Mouse (Mus musculus) testis, adult 2 months (tissue): ENCODE measurements around the gene Guk1. TPM values are rescaled to one million over a fixed set of nuclear protein-coding genes. Genes with fewer than 3 reads are reported as not detected.

Experiments
- H3K27ac ChIP-seq: fragments of 200-500 bp; 2 replicates; pipeline ENCODE4 v1.5.1; 2012; ENCODE audit warnings: low read depth, low read length; ENCODE audit not compliant: control insufficient read depth, insufficient read depth
- H3K27me3 ChIP-seq: fragments of 200-500 bp; 2 replicates; pipeline ENCODE4 v1.6.1; 2012; ENCODE audit warnings: mild to moderate bottlenecking, low read length, moderate library complexity; ENCODE audit not compliant: control insufficient read depth, insufficient read depth
- H3K36me3 ChIP-seq: fragments of 200-500 bp; 2 replicates; pipeline ENCODE4 v1.6.1; 2012; ENCODE audit warnings: mild to moderate bottlenecking, low read length; ENCODE audit not compliant: control insufficient read depth, insufficient read depth
- H3K4me1 ChIP-seq: fragments of 200-500 bp; 2 replicates; pipeline ENCODE4 v1.6.1; 2012; ENCODE audit warnings: low read length; ENCODE audit not compliant: control insufficient read depth, insufficient read depth
- H3K4me3 ChIP-seq: fragments of 200-500 bp; 2 replicates; pipeline ENCODE4 v1.5.1; 2012; ENCODE audit warnings: low read depth, mild to moderate bottlenecking, low read length, moderate library complexity, mixed read lengths; ENCODE audit not compliant: control insufficient read depth
- CTCF ChIP-seq: fragments of 200-500 bp; IDR thresholded peaks from 2 replicates; pipeline ENCODE4 v1.5.1; 2012; ENCODE audit warnings: low read depth, mild to moderate bottlenecking, inconsistent platforms, low read length, moderate library complexity; ENCODE audit not compliant: control insufficient read depth, insufficient read depth, insufficient replicate concordance
- POLR2A ChIP-seq: fragments of 200-500 bp; IDR thresholded peaks from 2 replicates; pipeline ENCODE4 v1.6.1; 2012; ENCODE audit warnings: low read depth, mild to moderate bottlenecking, inconsistent platforms, low read length, moderate library complexity; ENCODE audit not compliant: control insufficient read depth
- polyA plus RNA-seq: library from polyadenylated mRNA; depleted of rRNA; stranded (reverse); fragments of >200 nt; gene quantifications from 2 replicates; pipeline ENCODE4 v1.2.3, GENCODE M21; 2012; rRNA removed

The Guk1 gene
- polyA plus RNA-seq, 1 experiment: 168 TPM

DNA sequence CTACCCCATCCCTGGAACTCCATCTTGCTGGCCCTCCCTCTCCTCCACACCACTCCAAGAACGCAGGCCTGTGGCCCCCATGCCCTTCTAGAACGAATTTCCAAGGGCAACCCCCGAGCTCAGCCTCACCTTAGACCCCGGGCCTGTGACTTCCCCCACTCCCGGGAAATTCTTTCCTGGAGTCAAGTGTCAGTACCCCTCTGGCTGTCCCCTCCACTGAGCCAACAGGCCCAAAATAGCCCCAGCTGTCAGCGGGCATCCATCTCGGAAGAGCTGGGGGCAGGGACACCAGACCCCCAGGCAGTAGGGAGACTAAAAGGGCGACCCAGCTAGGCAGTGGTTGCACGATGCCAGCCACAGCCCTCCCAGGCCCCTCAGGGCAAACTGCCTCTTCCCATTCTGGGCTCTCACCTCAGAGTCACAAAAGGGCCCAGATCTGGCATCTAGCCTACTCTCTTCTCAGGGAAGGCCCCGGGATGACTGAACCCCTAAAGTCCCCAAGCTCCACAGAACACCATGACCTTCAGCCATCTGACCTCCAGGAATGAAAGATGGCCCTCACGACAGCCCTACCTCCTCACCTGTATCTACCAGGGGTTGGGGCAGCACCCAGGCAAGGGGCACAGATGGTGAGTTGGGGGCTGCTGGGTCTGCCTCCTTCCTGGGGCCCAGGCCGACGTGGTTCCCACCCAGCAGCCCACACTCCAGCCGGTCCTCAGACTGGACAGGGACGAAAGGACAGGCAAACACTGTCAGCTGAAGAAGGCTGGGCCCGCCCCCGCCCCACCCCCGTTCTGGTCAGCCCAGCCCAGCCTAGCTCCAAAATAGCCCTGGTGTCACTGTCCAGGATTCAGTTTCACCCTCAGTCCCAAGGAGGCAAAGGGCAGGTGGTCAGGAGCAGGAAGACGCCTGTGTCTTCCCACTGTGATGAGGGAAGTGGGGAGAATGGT lies 53.2 kb downstream of the Guk1 start:
- no peak overlapping the region for H3K4me3 ChIP-seq
- H3K4me1 ChIP-seq: peaks cover 18% of the 10 kb centered on the region
- TF ChIP-seq POLR2A: no peak
- TF ChIP-seq CTCF: no peak
- H3K27ac ChIP-seq: no peak overlapping the region
- H3K27me3 ChIP-seq: no peaks in the 10 kb centered on the region
- no peaks in the 10 kb centered on the region for H3K36me3 ChIP-seq

DNA sequence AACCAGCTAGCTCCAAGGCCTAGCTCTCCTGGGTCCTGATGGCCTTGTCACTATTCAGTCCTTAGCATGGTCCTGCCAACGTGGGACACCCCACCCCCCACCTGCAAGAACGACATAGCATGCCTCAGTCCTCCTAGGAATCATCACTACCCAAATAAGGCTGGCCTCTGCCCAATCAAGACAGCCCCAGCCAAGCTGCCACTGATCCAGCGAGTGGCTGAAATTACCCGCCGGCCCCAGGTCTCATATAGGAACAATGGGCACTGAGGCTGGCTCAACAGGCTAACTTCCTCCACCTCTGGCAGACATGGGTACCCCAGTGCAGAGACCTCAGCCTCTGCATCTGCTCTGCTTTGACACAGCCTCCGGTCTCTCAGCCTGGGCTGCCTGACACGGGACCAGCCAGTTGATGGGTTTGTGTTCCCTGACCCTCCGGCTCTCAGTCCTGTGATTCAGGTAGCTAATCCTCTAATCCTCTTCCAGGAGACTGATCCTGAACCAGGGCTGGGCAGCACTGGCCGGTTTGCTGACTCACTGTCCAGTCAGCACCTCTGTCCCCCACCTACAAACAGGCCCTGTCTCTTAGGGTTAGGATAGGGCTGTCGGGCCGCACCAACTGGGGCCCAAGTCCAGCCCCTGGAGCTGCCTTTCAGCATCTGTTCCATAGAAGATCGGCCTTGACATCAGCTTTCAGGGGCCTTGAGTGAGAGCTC lies 54.9 kb downstream of the Guk1 start:
- H3K4me1 ChIP-seq: peaks cover 18% of the 10 kb centered on the region
- H3K4me3 ChIP-seq: no peak overlapping the region
- no peak for TF ChIP-seq CTCF
- no peak for TF ChIP-seq POLR2A
- H3K27ac ChIP-seq: no peak overlapping the region
- no peaks in the 10 kb centered on the region for H3K27me3 ChIP-seq
- no peaks in the 10 kb centered on the region for H3K36me3 ChIP-seq

DNA sequence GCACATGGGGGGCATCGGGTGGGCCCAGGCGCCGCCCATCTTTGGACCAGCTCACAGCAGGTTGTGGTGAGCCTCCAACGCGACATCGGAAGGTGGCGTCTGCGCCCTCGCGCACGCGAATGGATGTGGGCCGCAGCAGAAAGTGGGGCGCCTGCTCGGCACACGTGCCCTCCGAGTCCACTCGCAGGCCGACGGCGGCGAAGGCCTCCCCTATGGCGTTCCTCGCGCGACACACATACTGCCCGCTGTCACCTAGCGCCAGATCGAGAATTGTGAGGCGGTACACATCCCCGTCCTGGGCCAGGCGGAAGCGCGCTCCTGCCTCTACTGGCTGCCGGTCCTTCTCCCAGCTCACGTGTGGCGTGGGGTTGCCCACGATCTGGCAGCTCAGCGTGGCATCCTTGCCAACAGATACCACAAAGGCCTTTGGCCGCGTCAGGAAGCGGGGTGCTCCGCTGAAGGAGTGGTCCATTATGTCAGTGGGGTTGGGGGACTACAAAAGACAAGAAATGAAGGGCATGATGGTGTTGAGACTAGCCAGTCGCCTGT lies 56.0 kb downstream of the Guk1 start, which contains the start of gene Obscn:
Obscn (minus strand) TSS at position 499 of the 549 bp plus-strand sequence.
- H3K36me3 ChIP-seq: no peaks in the 10 kb centered on the region
- H3K4me1 ChIP-seq: peaks cover 16% of the 10 kb centered on the region
- peak within 1 kb of the TSS; percentile 56 for H3K4me3 ChIP-seq
- no peak within 1 kb of the TSS for H3K27ac ChIP-seq
- TF ChIP-seq CTCF (no peak), POLR2A (no peak)
- no peaks in the 10 kb centered on the region for H3K27me3 ChIP-seq

- H3K4me3 ChIP-seq: peak overlapping the region; percentile 56
- no peak overlapping the region for H3K27ac ChIP-seq
- peaks cover 16% of the 10 kb centered on the region for H3K4me1 ChIP-seq
- H3K36me3 ChIP-seq: no peaks in the 10 kb centered on the region
- TF ChIP-seq POLR2A: no peak
- TF ChIP-seq CTCF: no peak
- H3K27me3 ChIP-seq: no peaks in the 10 kb centered on the region
Measured at GRCm38 (mm10) chr11:59135051-59135820, 56.8 kb downstream of the Guk1 start.

DNA sequence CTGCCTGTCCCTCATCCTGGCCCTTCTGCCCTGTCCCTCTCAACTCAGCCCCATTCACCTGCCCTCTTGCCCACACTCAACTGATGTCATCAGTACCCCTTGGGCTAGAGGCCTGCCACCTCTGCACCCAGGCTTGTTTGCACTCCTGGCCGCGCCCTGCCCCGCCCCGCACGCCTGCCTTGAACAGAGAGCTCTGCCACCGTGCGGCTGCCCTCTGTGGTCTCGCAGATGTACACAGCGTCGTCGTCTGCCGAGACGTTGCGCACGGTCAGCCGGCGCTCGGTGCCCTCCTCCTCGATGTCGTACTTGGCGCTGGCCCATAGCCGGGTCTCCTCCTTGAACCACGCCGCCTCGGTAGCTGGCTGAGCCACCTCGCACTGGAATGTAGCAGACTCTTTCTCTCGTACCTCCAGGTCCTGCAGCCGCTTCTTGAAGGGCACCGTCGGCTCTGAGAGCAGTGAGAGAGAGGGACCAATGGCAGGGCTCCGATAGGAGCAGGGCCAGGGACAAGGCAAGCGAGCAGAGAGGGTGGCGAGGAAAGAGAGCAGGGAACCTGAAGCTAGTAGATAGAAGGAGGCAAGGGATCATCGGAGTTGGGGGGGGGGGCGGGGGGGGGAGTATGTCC lies 57.5 kb downstream of the Guk1 start:
- Histone ChIP-seq H3K4me3 (peak overlapping the region; percentile 19), H3K4me1 (peaks cover 16% of the 10 kb centered on the region), H3K36me3 (no peaks in the 10 kb centered on the region), H3K27me3 (no peaks in the 10 kb centered on the region), H3K27ac (no peak overlapping the region)
- no peak for TF ChIP-seq POLR2A
- TF ChIP-seq CTCF: no peak

Other genes starting within 250 kb of the Guk1 start
- 8.7 and 8.9 TPM in 2 replicates for gene Hist3h2ba, start 243.3 kb downstream of the Guk1 start, polyA plus RNA-seq
- 6.4 and 6.5 TPM in 2 replicates for gene Hist3h2a, start 237.5 kb downstream of the Guk1 start, polyA plus RNA-seq
- gene Trim17, start 237.5 kb downstream of the Guk1 start, polyA plus RNA-seq: 166 and 167 TPM in 2 replicates
- gene Trim11, start 214.1 kb downstream of the Guk1 start, polyA plus RNA-seq: 44.1 and 48.9 TPM in 2 replicates
- 1.9 and 2.8 TPM in 2 replicates for gene Obscn, start 55.8 kb downstream of the Guk1 start, polyA plus RNA-seq
- 9.4 and 10.3 TPM in 2 replicates for gene Iba57, start 28.5 kb downstream of the Guk1 start, polyA plus RNA-seq
- 2.1 and 2.7 TPM in 2 replicates for gene Gjc2, start 9.0 kb downstream of the Guk1 start, polyA plus RNA-seq
- gene Mrpl55, start 10.3 kb upstream of the Guk1 start, polyA plus RNA-seq: 75.8 and 82.3 TPM in 2 replicates
- gene 2310033P09Rik, start 16.1 kb upstream of the Guk1 start, polyA plus RNA-seq: 11.1 and 13.3 TPM in 2 replicates
- gene Arf1, start 36.1 kb upstream of the Guk1 start, polyA plus RNA-seq: 243 and 247 TPM in 2 replicates
- gene Wnt3a, start 98.5 kb upstream of the Guk1 start, polyA plus RNA-seq: 3.1 and 4.3 TPM in 2 replicates
- 0.40 and 0.63 TPM in 2 replicates for gene Wnt9a, start 114.7 kb upstream of the Guk1 start, polyA plus RNA-seq
- gene Prss38, start 183.4 kb upstream of the Guk1 start, polyA plus RNA-seq: 9.3 and 12.7 TPM in 2 replicates